Mouse (Mus musculus) spleen, adult 2 months (tissue): ENCODE measurements around the gene Glce.

ENCODE experiments used
- CTCF ChIP-seq: fragments of 200-500 bp; IDR thresholded peaks from 2 replicates; pipeline ENCODE4 v1.5.1; 2011; ENCODE audit warnings: mild to moderate bottlenecking, inconsistent platforms; ENCODE audit not compliant: insufficient read depth, insufficient read length, insufficient replicate concordance; ENCODE audit errors: extremely low read depth
- POLR2A ChIP-seq: fragments of 200-500 bp; IDR thresholded peaks from 2 replicates; pipeline ENCODE4 v1.6.1; 2011; ENCODE audit warnings: low read depth, low read length, inconsistent platforms

DNA sequence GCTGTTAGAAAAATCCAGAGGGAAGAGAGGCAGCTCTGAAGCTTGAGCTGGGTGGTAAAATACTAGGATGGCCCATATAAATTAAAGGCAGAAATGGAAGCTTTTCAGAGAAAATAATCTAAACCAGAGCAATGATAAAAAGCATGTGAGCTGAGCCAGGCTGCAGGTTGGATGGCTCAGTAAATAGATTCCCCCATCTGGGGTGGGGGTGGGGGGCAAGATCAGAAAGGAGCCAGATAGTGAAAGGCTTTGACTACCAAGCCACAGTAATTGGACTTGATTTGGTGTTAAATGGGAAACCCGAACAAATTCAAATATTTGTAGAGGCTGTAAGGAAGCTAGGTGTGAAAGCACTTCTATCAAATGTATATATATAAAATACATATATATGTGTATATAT lies 1.8 kb upstream of the Glce start:
- TF ChIP-seq CTCF (no peak), POLR2A (no peak)
